Mouse (Mus musculus) heart, embryonic 16.5 days (tissue): ENCODE data around the gene Dync1h1. TPM values are rescaled to one million over a fixed set of nuclear protein-coding genes. Genes with fewer than 3 reads are reported as not detected.

Source experiments
- ATAC-seq: fragments of 200-750 bp; cut with Nextera tagmentation; replicated peaks from 2 replicates; pipeline ENCODE4 v1.8.0; 2017; ENCODE audit warnings: moderate number of reproducible peaks; ENCODE audit not compliant: insufficient read depth, low FRiP score; ENCODE audit errors: extremely low read depth
- H3K27ac ChIP-seq: fragments of 300-500 bp; sonication (generic); 2 replicates; pipeline ENCODE4 v1.5.1; 2014; ENCODE audit warnings: mild to moderate bottlenecking, low read length, control low read depth, moderate library complexity
- H3K27me3 ChIP-seq: fragments of 300-500 bp; sonication (generic); 2 replicates; pipeline ENCODE4 v1.6.1; 2014; ENCODE audit warnings: low read length, mixed read lengths; ENCODE audit not compliant: control insufficient read depth, insufficient read depth
- H3K36me3 ChIP-seq: fragments of 300-500 bp; sonication (generic); 2 replicates; pipeline ENCODE4 v1.6.1; 2014; ENCODE audit not compliant: control insufficient read depth, insufficient read depth
- H3K4me1 ChIP-seq: fragments of 300-500 bp; sonication (generic); 2 replicates; pipeline ENCODE4 v1.6.1; 2014; ENCODE audit warnings: low read length, mixed read lengths; ENCODE audit not compliant: control insufficient read depth, insufficient read depth
- H3K4me2 ChIP-seq: fragments of 300-500 bp; sonication (generic); 2 replicates; pipeline ENCODE4 v1.6.1; 2014; ENCODE audit warnings: low read depth, mild to moderate bottlenecking, control low read depth, low read length
- H3K4me3 ChIP-seq: fragments of 300-500 bp; sonication (generic); 2 replicates; pipeline ENCODE4 v1.5.1; 2014; ENCODE audit warnings: mild to moderate bottlenecking, control low read depth, low read length
- H3K9ac ChIP-seq: fragments of 300-500 bp; sonication (generic); 2 replicates; pipeline ENCODE4 v1.6.1; 2014; ENCODE audit warnings: low read length, control low read depth
- H3K9me3 ChIP-seq: fragments of 300-500 bp; sonication (generic); replicated peaks from 2 replicates; pipeline ENCODE4 v1.6.1; 2016; ENCODE audit warnings: low read length; ENCODE audit not compliant: control insufficient read depth
- WGBS: fragments of 180-500 bp; shearing (Covaris S2); extraction: QIAGEN DNeasy Blood & Tissue Kit; methylation state at CpG from one replicate; pipeline ENCODE4 v1.1.7; 2014; 5-methylcytosine and 5-hydroxymethylcytosine counted together
- polyA plus RNA-seq: library from polyadenylated mRNA; unstranded; fragments of >200 nt; fragmentation: Nextera tagmentation; extraction: Ambion mirVana; gene quantifications from 2 replicates; pipeline ENCODE4 v1.2.1, GENCODE M21; 2015

Dync1h1 gene
- polyA plus RNA-seq, 1 experiment from 2014 or later, result 40.6 TPM

GRCm38 (mm10) chr12:110566366-110566765, 34.9 kb upstream of the Dync1h1 start:
- WGBS, result 89% methylated on average over 9 of the region's 9 CpGs
- ATAC-seq, result no peak

GRCm38 (mm10) chr12:110571050-110571449, 30.2 kb upstream of the Dync1h1 start:
- Histone ChIP-seq H3K27ac (no peak overlapping the region), H3K4me2 (no peak overlapping the region), H3K36me3 (peaks cover 44% of the 10 kb centered on the region), H3K9ac (no peak overlapping the region), H3K4me3 (no peak overlapping the region), H3K27me3 (no peaks in the 10 kb centered on the region), H3K9me3 (no peaks in the 10 kb centered on the region), H3K4me1 (no peaks in the 10 kb centered on the region)
- ATAC-seq, result no peak
- WGBS, result 92% methylated on average over 10 of the region's 10 CpGs

More at GRCm38 (mm10) chr12:110566366-110566765, 34.9 kb upstream of the Dync1h1 start:
- no peaks in the 10 kb centered on the region for H3K4me1 ChIP-seq
- H3K4me2 ChIP-seq, result no peak overlapping the region
- H3K27me3 ChIP-seq, result no peaks in the 10 kb centered on the region
- H3K9ac ChIP-seq, result no peak overlapping the region
- H3K36me3 ChIP-seq, result peaks cover 44% of the 10 kb centered on the region
- H3K4me3 ChIP-seq, result no peak overlapping the region
- no peak overlapping the region for H3K27ac ChIP-seq
- H3K9me3 ChIP-seq, result no peaks in the 10 kb centered on the region

GRCm38 (mm10) chr12:110572351-110572750, 28.9 kb upstream of the Dync1h1 start:
- H3K27me3 ChIP-seq, result no peaks in the 10 kb centered on the region
- no peak overlapping the region for H3K9ac ChIP-seq
- no peaks in the 10 kb centered on the region for H3K4me1 ChIP-seq
- H3K27ac ChIP-seq, result no peak overlapping the region
- no peaks in the 10 kb centered on the region for H3K9me3 ChIP-seq
- no peak overlapping the region for H3K4me2 ChIP-seq
- 86% methylated on average over 4 of the region's 4 CpGs for WGBS
- no peak for ATAC-seq
- peaks cover 36% of the 10 kb centered on the region for H3K36me3 ChIP-seq
- no peak overlapping the region for H3K4me3 ChIP-seq

GRCm38 (mm10) chr12:110573635-110574034, 27.6 kb upstream of the Dync1h1 start:
- Histone ChIP-seq H3K36me3 (peaks cover 25% of the 10 kb centered on the region), H3K4me1 (no peaks in the 10 kb centered on the region), H3K27me3 (no peaks in the 10 kb centered on the region), H3K9ac (no peak overlapping the region), H3K4me3 (no peak overlapping the region), H3K27ac (no peak overlapping the region), H3K4me2 (no peak overlapping the region), H3K9me3 (no peaks in the 10 kb centered on the region)
- 70% methylated on average over 8 of the region's 8 CpGs for WGBS
- ATAC-seq, result no peak

- H3K27me3 ChIP-seq, result no peaks in the 10 kb centered on the region
- no peak overlapping the region for H3K27ac ChIP-seq
- peaks cover 31% of the 10 kb centered on the region for H3K36me3 ChIP-seq
- WGBS, result 77% methylated on average over 4 of the region's 4 CpGs
- no peak overlapping the region for H3K4me3 ChIP-seq
- H3K9me3 ChIP-seq, result no peaks in the 10 kb centered on the region
- ATAC-seq, result no peak
- H3K4me2 ChIP-seq, result no peak overlapping the region
- no peaks in the 10 kb centered on the region for H3K4me1 ChIP-seq
- no peak overlapping the region for H3K9ac ChIP-seq
Measured at GRCm38 (mm10) chr12:110575926-110576325, 25.3 kb upstream of the Dync1h1 start.

- ATAC-seq, result no peak
- H3K27me3 ChIP-seq, result no peaks in the 10 kb centered on the region
- no peak overlapping the region for H3K9ac ChIP-seq
- H3K4me1 ChIP-seq, result no peaks in the 10 kb centered on the region
- WGBS, result 88% methylated on average over 9 of the region's 9 CpGs
- H3K4me3 ChIP-seq, result no peak overlapping the region
- H3K27ac ChIP-seq, result no peak overlapping the region
- H3K9me3 ChIP-seq, result no peaks in the 10 kb centered on the region
- H3K4me2 ChIP-seq, result no peak overlapping the region
- H3K36me3 ChIP-seq, result peaks cover 24% of the 10 kb centered on the region
Measured at GRCm38 (mm10) chr12:110578333-110578732, 22.9 kb upstream of the Dync1h1 start.

GRCm38 (mm10) chr12:110588622-110589021, 12.6 kb upstream of the Dync1h1 start:
- Histone ChIP-seq H3K4me3 (no peak overlapping the region), H3K9me3 (no peaks in the 10 kb centered on the region), H3K4me2 (no peak overlapping the region), H3K27me3 (no peaks in the 10 kb centered on the region), H3K4me1 (peaks cover 13% of the 10 kb centered on the region), H3K9ac (no peak overlapping the region), H3K36me3 (no peaks in the 10 kb centered on the region), H3K27ac (no peak overlapping the region)
- WGBS, result 69% methylated on average over 6 of the region's 6 CpGs
- no peak for ATAC-seq

- H3K4me2 ChIP-seq, result peak overlapping the region; percentile 98
- no peaks in the 10 kb centered on the region for H3K36me3 ChIP-seq
- H3K9me3 ChIP-seq, result no peaks in the 10 kb centered on the region
- WGBS, result under 1% methylated on average over 15 of the region's 15 CpGs
- peaks cover 13% of the 10 kb centered on the region for H3K4me1 ChIP-seq
- H3K27ac ChIP-seq, result peak overlapping the region; percentile 98
- H3K4me3 ChIP-seq, result peak overlapping the region; percentile 88
- peak overlapping the region; percentile 96 for H3K9ac ChIP-seq
- ATAC-seq, result no peak
- H3K27me3 ChIP-seq, result no peaks in the 10 kb centered on the region
Measured at GRCm38 (mm10) chr12:110590804-110591259, 10.4 kb upstream of the Dync1h1 start.

GRCm38 (mm10) chr12:110591260-110591883, 9.9 kb upstream of the Dync1h1 start:
- peak; percentile 97 for ATAC-seq
- peak overlapping the region; percentile 88 for H3K4me3 ChIP-seq
- H3K4me2 ChIP-seq, result peak overlapping the region; percentile 98
- H3K9me3 ChIP-seq, result no peaks in the 10 kb centered on the region
- H3K36me3 ChIP-seq, result no peaks in the 10 kb centered on the region
- peaks cover 13% of the 10 kb centered on the region for H3K4me1 ChIP-seq
- peak overlapping the region; percentile 98 for H3K27ac ChIP-seq
- no peaks in the 10 kb centered on the region for H3K27me3 ChIP-seq
- WGBS, result under 1% methylated on average over 56 of the region's 56 CpGs
- peak overlapping the region; percentile 96 for H3K9ac ChIP-seq
